Mouse (Mus musculus): ENCODE results near the gene Psors1c2.
"Not testable (repeated sequence)": the region's sequence is repeated elsewhere in the genome, so short reads cannot be mapped to it uniquely, and the experiment has no call there.

Gene Psors1c2

GRCm38 (mm10) chr17:35532901-35533300, at the start of gene Psors1c2:
Psors1c2 (plus strand) TSS chr17:35533201.
- DNase-seq (ENCODE audit: low spot score) = no peak

- peak; percentile 56 for DNase-seq (ENCODE audit: low spot score)
These were observed 48.9 kb upstream of the Psors1c2 start for GRCm38 (mm10) chr17:35484066-35484465.

GRCm38 (mm10) chr17:35485702-35486101, 47.3 kb upstream of the Psors1c2 start:
- DNase-seq (ENCODE audit: low spot score) = no peak

DNA sequence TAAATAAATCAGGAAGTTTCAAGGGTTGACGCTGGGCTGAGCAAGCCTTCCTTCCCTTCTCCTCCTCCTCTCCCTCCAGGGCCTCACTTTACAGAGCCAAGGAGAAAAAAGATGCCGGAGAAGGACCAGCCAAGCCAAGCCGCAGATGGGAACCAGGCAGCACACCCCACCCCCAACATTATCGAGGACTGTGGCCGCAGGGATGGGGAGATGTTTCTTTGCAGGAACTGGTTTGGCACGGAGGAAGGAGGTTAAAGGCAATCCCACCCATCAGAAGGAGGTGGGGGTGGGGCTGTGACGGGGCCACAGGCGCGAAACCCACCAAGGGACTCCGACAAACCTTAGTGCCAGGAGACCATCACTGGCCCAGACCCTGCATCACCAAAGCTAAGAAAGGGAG, 46.3 kb upstream of the Psors1c2 start:
- no peak for DNase-seq (ENCODE audit: low spot score)

GRCm38 (mm10) chr17:35488041-35488440, 45.0 kb upstream of the Psors1c2 start:
- no peak for DNase-seq (ENCODE audit: low spot score)

GRCm38 (mm10) chr17:35490320-35490719, 42.7 kb upstream of the Psors1c2 start:
- DNase-seq (ENCODE audit: low spot score) = no peak

DNA sequence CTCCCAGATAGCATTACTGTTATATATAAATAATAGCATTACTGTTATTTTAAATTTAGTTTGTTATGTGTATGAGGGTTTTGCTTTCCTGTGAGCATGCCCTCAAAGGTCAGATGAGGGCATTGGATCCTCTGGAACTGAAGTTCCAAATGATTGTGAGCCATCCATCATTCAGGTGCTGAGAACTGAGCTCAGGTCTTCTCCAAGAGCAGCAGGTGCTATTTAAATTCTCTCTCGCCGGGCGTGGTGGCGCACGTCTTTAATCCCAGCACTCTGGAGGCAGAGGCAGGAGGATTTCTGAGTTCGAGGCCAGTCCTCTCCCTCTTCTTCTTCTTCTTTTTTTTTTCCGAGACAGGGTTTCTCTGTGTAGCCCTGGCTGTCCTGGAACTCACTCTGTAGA, 35.9 kb upstream of the Psors1c2 start:
- no peak for DNase-seq (ENCODE audit: low spot score)

DNA sequence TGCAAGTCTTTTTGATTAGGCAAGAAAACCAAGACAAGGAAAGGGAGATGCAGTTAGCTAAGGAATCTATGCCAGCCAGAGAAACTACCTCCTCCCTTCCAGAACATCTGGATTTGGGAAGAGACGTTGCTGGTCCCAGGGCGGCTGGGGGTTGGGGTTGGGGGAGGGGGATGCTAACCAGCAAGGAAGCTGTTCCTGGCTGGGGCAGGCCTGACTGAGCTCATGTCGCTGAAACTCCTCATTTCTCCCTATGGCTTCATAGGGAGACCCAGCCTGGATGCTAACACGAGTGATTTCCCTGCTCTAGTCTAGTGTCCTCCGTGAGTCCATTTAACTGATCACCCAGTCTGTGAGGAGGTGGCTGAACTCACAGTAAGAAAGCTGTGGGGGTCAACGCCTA, 30.8 kb upstream of the Psors1c2 start:
- no peak for DNase-seq (ENCODE audit: low spot score)

GRCm38 (mm10) chr17:35502762-35503161, 30.2 kb upstream of the Psors1c2 start:
- no peak for DNase-seq (ENCODE audit: low spot score)

DNA sequence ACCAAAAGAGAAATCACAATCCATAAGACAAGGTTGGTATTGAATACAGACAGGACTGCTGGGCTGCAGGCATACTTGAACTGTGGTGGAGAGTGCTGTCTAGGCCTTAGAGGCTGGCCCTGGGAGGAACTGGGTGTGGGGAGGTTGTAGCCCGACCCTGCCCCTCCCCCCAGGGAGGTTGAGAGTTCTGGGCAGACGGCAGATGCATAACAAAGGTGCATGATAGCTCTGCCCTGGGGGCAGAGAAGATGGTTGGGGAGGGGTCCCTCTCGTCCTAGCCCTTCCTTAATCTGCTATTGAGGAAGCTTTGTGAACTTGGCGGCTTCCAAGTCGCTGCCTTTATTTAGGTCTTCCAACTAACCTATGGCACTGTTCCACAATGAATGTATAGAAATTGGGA, 29.2 kb upstream of the Psors1c2 start:
- no peak for DNase-seq (ENCODE audit: low spot score)

DNA sequence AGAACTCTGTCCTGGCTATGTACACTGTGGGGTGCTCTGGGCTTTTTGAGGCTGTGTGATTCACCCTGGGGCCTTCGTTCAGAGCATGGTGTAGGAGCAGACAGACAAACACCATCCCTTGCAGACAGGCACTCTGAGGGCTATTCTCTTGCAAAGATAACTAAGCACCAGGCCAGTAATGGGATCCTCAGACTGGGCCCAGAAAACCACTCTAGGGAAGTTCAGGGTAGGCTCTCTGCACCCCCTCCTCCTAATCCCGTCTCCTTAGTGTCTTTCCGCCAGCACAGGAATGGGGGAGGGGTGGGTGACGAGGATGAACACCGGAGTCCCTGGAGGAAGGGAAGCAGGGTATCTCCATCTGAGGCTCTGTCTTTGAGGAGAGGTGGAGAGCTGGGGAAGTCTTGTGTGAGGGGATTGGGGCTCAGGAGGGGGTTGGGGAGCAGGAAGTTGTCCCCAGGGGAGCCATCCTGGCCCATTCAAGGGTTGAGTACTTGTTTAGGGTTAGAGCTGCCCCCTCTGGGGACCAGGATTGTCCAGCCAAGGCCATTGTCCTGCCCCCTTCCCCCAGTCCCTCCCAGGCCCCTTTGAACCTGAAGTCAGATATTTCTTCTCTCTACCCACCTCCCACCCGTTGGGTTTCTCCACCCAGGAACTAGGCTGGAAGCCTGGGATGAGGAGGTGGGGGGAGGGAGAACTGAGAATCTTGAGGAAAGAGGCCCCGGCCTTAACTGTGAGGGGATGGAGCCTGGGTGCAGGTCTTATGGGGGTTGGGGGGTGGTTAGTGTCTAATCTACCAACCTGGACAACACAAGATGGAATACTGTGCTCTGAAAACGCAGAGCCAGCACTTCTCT, 28.1 kb upstream of the Psors1c2 start:
- no peak for DNase-seq (ENCODE audit: low spot score)

DNA sequence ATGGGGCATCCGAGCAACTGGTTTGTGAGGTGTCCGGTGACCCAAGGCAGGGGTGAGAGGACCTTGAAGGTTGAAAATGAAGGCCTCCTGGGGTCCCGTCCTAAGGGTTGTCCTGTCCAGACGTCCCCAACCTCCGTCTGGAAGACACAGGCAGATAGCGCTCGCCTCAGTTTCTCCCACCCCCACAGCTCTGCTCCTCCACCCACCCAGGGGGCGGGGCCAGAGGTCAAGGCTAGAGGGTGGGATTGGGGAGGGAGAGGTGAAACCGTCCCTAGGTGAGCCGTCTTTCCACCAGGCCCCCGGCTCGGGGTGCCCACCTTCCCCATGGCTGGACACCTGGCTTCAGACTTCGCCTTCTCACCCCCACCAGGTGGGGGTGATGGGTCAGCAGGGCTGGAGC, 27.2 kb upstream of the Psors1c2 start, which contains the start of gene Pou5f1:
TSS of gene Pou5f1 (plus strand) at position 243 of the 400 bp plus-strand sequence.
- DNase-seq (ENCODE audit: low spot score) = no peak

DNA sequence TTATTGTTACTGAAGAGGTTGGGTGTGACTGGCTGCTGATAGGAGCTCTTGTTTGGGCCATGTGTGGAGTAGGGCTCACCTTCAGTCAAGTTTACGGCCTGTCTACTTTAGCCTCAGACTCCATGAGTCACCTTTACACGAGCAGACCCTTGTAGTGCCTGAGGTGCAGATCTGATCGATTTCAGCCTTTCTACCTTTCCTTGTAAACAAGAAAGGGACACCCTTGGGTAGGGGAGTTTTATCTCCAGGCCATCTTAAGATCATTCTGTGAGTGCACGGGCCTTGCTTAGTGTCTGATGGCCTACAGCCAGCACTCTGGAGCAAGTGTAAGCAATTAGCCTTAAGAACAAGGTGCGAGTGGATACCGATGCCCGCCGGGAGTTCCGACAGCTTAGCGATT, 26.1 kb upstream of the Psors1c2 start:
- no peak for DNase-seq (ENCODE audit: low spot score)

DNA sequence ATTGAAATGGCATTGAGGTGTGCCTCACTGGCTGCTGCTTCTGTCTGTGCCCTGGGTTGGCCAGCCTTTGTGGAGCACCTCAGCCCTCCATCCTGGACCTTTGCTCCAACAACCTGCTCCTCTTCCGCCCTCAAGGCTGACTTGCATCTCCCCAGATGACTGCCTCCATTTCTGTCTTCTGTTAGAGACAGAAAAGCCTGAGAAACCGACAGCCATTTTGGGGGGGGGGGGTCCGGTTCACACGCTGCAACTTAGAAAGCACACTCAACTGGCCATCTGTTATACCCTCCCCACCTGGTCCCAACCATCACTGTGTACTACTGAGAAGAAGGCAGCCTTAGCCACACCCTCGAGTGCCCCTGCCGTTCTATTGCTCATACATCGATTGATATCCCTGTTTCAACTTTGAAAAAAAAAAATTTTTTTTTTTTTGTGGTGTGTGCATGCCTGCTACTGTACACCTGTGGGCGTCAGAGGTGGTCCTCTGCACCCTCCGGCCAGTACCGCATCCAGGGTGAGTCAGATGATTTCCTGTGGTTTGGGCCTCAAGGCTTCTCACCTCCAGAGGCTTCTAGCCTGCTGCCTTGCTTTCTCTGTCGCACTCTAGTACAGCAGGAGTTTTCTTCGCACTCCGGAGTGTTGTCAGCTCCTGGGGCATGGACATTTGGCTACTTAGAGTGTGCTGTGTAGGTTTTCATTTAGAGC, 25.3 kb upstream of the Psors1c2 start:
- DNase-seq (ENCODE audit: low spot score) = no peak

DNA sequence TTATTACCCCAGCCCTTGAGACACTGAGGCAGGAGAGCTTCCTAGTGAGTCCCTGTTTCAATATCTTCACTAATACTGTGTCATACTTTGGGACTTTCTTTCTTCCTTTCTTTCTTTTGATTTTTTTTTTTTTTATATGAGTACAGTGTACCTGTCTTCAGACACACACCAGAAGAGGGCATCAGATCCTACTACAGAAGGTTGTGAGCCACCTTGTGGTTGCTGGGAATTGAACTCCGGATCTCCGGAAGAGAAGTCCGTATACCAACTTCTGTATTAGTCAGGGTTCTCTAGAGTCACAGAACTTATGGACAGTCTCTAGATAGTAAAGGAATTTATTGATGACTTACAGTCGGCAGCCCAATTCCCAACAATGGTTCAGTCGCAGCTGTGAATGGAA, 24.7 kb upstream of the Psors1c2 start:
- not testable (repeated sequence) for DNase-seq (ENCODE audit: low spot score)

DNA sequence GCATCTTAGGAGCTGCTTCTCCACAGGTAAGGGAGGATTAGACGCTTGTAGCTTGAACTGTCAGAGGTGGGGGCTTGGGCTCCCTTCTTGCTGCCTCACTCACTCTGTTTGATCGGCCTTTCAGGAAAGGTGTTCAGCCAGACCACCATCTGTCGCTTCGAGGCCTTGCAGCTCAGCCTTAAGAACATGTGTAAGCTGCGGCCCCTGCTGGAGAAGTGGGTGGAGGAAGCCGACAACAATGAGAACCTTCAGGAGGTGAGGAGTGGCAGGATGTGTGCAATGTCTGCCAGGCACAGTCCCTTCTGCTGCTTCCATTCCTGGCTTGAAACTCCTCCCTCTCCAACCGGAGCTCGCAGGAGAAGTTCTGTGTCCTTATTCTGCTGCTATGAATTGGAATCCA, 23.7 kb upstream of the Psors1c2 start:
- DNase-seq (ENCODE audit: low spot score) = peak; percentile 22

GRCm38 (mm10) chr17:35512916-35513626, 19.9 kb upstream of the Psors1c2 start:
- DNase-seq (ENCODE audit: low spot score) = no peak

- peak; percentile 83 for DNase-seq (ENCODE audit: low spot score)
These were observed 19.1 kb upstream of the Psors1c2 start for GRCm38 (mm10) chr17:35513886-35514285.

- DNase-seq (ENCODE audit: low spot score) = no peak
These were observed 18.2 kb upstream of the Psors1c2 start for GRCm38 (mm10) chr17:35514756-35515155.

GRCm38 (mm10) chr17:35515911-35516640, 16.9 kb upstream of the Psors1c2 start:
- no peak for DNase-seq (ENCODE audit: low spot score)

GRCm38 (mm10) chr17:35516652-35517500, 16.1 kb upstream of the Psors1c2 start, which contains the start of the genes Tcf19 and Cchcr1:
Tcf19 (minus strand) TSS chr17:35516824.
Cchcr1 (plus strand) TSS chr17:35517100.
- peak; percentile 98 for DNase-seq (ENCODE audit: low spot score)
